ENCODE assay signal across 38 mouse cellular contexts in the genomic region with DNA sequence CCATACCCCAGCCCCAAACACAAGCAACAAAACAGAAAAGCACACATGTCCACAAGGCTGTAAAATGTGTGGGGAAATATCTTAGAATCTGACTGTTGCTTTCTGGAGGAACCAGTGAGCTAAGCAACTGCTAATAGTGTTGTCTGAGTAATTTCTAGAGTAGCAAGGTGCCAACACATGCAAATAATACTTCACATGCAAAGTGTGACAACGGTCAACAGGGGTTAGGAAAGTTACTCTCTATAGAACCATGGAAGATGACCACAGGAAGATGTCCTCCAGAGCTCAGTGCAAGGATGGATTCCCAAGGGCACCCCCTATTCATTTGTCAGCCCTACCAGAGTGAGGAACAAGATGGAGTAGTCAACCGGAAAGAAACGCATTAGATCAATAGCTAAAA. TPM values are rescaled to one million over a fixed set of nuclear protein-coding genes. Genes with fewer than 3 reads are reported as not detected.
"Had no signal": no experiment of that assay in that cellular context is flagged by ENCODE, and none has a peak within 500 bp of the region (broad histone marks: within the 10 kb centered on the region; RNA-seq: fewer than 3 reads in every experiment).

No protein-coding gene starts in this region.

- H3K9ac ChIP-seq: heart, embryonic 12.5 days; heart, embryonic 13.5 days; heart, embryonic 15.5 days; hindbrain, embryonic 12.5 days; hindbrain, embryonic 14.5 days; hindbrain, embryonic 15.5 days; intestine, embryonic 15.5 days; kidney, embryonic 15.5 days had no signal

- H3K4me1 ChIP-seq: heart, embryonic 10.5 days; heart, embryonic 12.5 days; heart, embryonic 13.5 days; heart, embryonic 15.5 days; hindbrain, embryonic 15.5 days had no signal

- H3K27me3 ChIP-seq: heart, embryonic 12.5 days; heart, embryonic 13.5 days; heart, embryonic 15.5 days; hindbrain, embryonic 12.5 days; hindbrain, embryonic 13.5 days; hindbrain, embryonic 15.5 days; intestine, embryonic 15.5 days; kidney, embryonic 15.5 days had no signal

- H3K9me3 ChIP-seq: heart, embryonic 10.5 days; heart, embryonic 12.5 days; heart, embryonic 13.5 days; heart, embryonic 15.5 days; hindbrain, embryonic 10.5 days; hindbrain, embryonic 12.5 days; hindbrain, embryonic 13.5 days; hindbrain, embryonic 15.5 days; intestine, embryonic 15.5 days; kidney, embryonic 15.5 days had no signal

- H3K4me3 ChIP-seq: heart, embryonic 10.5 days; heart, embryonic 12.5 days; heart, embryonic 13.5 days; heart, embryonic 15.5 days; hindbrain, embryonic 10.5 days; hindbrain, embryonic 12.5 days; hindbrain, embryonic 13.5 days; hindbrain, embryonic 15.5 days; intestine, embryonic 15.5 days; kidney, embryonic 15.5 days; layer of hippocampus, adult 2 months had no signal

- DNase-seq: heart, postnatal 10 days; heart, postnatal 14 days; heart, postnatal 36 days; heart, postnatal 4 days; kidney, adult 11 months; kidney, adult 18-20 months; kidney, adult 2 months; kidney, adult 8-10 months; kidney, adult 9 months; kidney, postnatal 10 days; kidney, postnatal 14 days; kidney, postnatal 25 days; kidney, postnatal 36 days; kidney, postnatal 4 days; layer of hippocampus, adult 9-11 months; layer of hippocampus, postnatal 36 days had no signal

- H3K36me3 ChIP-seq: heart, embryonic 10.5 days; heart, embryonic 12.5 days; heart, embryonic 13.5 days; heart, embryonic 15.5 days; hindbrain, embryonic 10.5 days; hindbrain, embryonic 12.5 days; hindbrain, embryonic 13.5 days; hindbrain, embryonic 15.5 days; intestine, embryonic 15.5 days; kidney, embryonic 15.5 days had no signal

- H3K27ac ChIP-seq: heart, embryonic 10.5 days; heart, embryonic 13.5 days; heart, embryonic 15.5 days; hindbrain, embryonic 10.5 days; hindbrain, embryonic 12.5 days; hindbrain, embryonic 13.5 days; hindbrain, embryonic 14.5 days; hindbrain, embryonic 15.5 days; hindbrain, postnatal 0 days; intestine, embryonic 15.5 days; kidney, embryonic 15.5 days; kidney, postnatal 0 days; layer of hippocampus, adult 2 months had no signal

- ATAC-seq: hindbrain, embryonic 16.5 days; hindbrain, postnatal 0 days; inflammation-experienced regulatory T-cells, adult 6 months; intestine, embryonic 15.5 days; intestine, embryonic 16.5 days; intestine, postnatal 0 days had no signal

- H3K4me2 ChIP-seq: heart, embryonic 11.5 days; heart, embryonic 12.5 days; heart, embryonic 13.5 days; heart, embryonic 15.5 days; hindbrain, embryonic 12.5 days; hindbrain, embryonic 13.5 days; hindbrain, embryonic 14.5 days; hindbrain, embryonic 15.5 days; intestine, embryonic 15.5 days; kidney, embryonic 15.5 days had no signal

RNA-seq across cellular contexts. Expression of a gene that starts 18.3 kb away (rescaled TPM):
- total RNA-seq: heart, postnatal 10 days; heart, postnatal 14 days; heart, postnatal 25 days; heart, postnatal 36 days; heart, postnatal 4 days; hematopoietic stem cell, adult 5-6 weeks had no signal
- polyA plus RNA-seq: heart, postnatal 0 days; inflammation-experienced regulatory T-cells, adult 6 months had no signal
